Mouse (Mus musculus): Measurements from ENCODE around the gene Map2.

GRCm38 (mm10) chr1:66206904-66207303 lies 31.8 kb downstream of the Map2 start:
- TF ChIP-seq CTCF (IDR thresholded peaks at IDR 0.05; ENCODE audit: low read depth, low read length) (no peak), POLR2A (IDR thresholded peaks at IDR 0.05; ENCODE audit: borderline replicate concordance, low read depth, low read length) (no peak)

Data from bone marrow macrophage, adult 2 months (primary cell).